Mouse (Mus musculus) C2C12 (cell line): ENCODE results near the gene Ifitm3.

Experiments
- CEBPB ChIP-seq: IDR thresholded peaks from one replicate; pipeline ENCODE4 v1.6.1; 2011; ENCODE audit warnings: low read depth, mild to moderate bottlenecking, control low read depth, moderate library complexity
- CTCF ChIP-seq: IDR thresholded peaks from one replicate; pipeline ENCODE4 v1.5.1; 2011; ENCODE audit not compliant: control insufficient read depth, insufficient read depth, insufficient read length
- FOSL1 ChIP-seq: IDR thresholded peaks from one replicate; pipeline ENCODE4 v1.8.0; 2011; ENCODE audit warnings: mild to moderate bottlenecking, low read length; ENCODE audit not compliant: poor library complexity, insufficient read depth, severe bottlenecking
- MAX ChIP-seq: IDR thresholded peaks from one replicate; pipeline ENCODE4 v1.6.1; 2011; ENCODE audit warnings: mild to moderate bottlenecking, control low read depth
- MYOD1 ChIP-seq: IDR thresholded peaks from one replicate; pipeline ENCODE4 v1.6.1; 2011; ENCODE audit warnings: low read depth; ENCODE audit not compliant: control insufficient read depth, insufficient read length
- MYOG ChIP-seq: IDR thresholded peaks from one replicate; pipeline ENCODE4 v1.6.1; 2011; ENCODE audit not compliant: control insufficient read depth, insufficient read length; ENCODE audit errors: extremely low read depth
- USF1 ChIP-seq: IDR thresholded peaks from one replicate; pipeline ENCODE4 v1.6.1; 2011; ENCODE audit warnings: low read depth, mild to moderate bottlenecking, control low read depth, moderate library complexity

DNA sequence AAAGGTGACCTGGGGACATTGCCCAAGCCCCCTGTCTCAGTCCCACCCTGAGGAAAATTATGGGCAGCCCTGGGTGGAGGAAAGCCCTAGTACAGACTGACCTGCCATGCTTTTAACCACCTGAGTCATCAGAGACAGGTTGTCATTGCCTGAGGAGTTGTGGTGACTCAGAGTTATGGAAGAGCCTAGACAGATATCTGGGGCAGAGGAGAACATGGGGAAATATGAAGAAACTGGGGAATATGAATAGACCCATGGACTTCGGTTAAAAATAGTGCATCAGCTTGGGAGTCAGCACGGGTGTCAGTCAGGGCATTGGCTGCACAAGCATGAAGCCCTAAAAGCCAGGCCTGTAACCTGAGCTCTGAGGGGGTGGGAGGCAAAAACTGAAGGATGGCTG is 38.8 kb upstream of the Ifitm3 start:
- TF ChIP-seq CEBPB (no peak), MYOG (no peak), CTCF (no peak), FOSL1 (no peak), MYOD1 (no peak), USF1 (no peak), MAX (no peak)
